Mouse (Mus musculus) liver, adult 2 months (tissue): Measurements from ENCODE around the gene Mettl26. TPM values are rescaled to one million over a fixed set of nuclear protein-coding genes. Genes with fewer than 3 reads are reported as not detected.

Experiments
- DNase-seq: peaks from one replicate; pipeline ENCODE4 v3.0.0-alpha.2; 2011; ENCODE audit warnings: low read depth, low spot score; ENCODE audit errors: extremely low read depth
- H3K27ac ChIP-seq: fragments of 200-500 bp; replicated peaks from 2 replicates; pipeline ENCODE4 v1.5.1; 2012; ENCODE audit warnings: low read depth, mild to moderate bottlenecking, control low read depth, inconsistent platforms, low read length; ENCODE audit not compliant: insufficient read depth
- H3K27me3 ChIP-seq: fragments of 200-500 bp; 2 replicates; pipeline ENCODE4 v1.6.1; 2012; ENCODE audit warnings: mild to moderate bottlenecking, moderate library complexity, low read length, inconsistent platforms; ENCODE audit not compliant: control insufficient read depth, insufficient read depth
- H3K36me3 ChIP-seq: fragments of 200-500 bp; 2 replicates; pipeline ENCODE4 v1.6.1; 2012; ENCODE audit warnings: low read length, inconsistent platforms; ENCODE audit not compliant: control insufficient read depth, insufficient read depth
- H3K4me1 ChIP-seq: fragments of 200-500 bp; 2 replicates; pipeline ENCODE4 v1.6.1; 2011; ENCODE audit warnings: low read length; ENCODE audit not compliant: control insufficient read depth, insufficient read depth
- H3K4me3 ChIP-seq: fragments of 200-500 bp; 2 replicates; pipeline ENCODE4 v1.5.1; 2011; ENCODE audit warnings: low read depth, mild to moderate bottlenecking, control low read depth, low read length, moderate library complexity; ENCODE audit not compliant: insufficient read depth
- H3K79me2 ChIP-seq: fragments of 200-500 bp; 2 replicates; pipeline ENCODE4 v1.6.1; 2012; ENCODE audit warnings: inconsistent platforms, mild to moderate bottlenecking, low read length, moderate library complexity; ENCODE audit not compliant: control insufficient read depth, insufficient read depth
- H3K9ac ChIP-seq: fragments of 200-500 bp; 2 replicates; pipeline ENCODE4 v1.6.1; 2012; ENCODE audit warnings: low read depth, mild to moderate bottlenecking, control low read depth, inconsistent platforms, low read length
- CTCF ChIP-seq: fragments of 200-500 bp; IDR thresholded peaks from 2 replicates; pipeline ENCODE4 v1.5.1; 2011; ENCODE audit warnings: low read depth, low read length, control low read depth
- POLR2A ChIP-seq: fragments of 200-500 bp; IDR thresholded peaks from 2 replicates; pipeline ENCODE4 v1.6.1; 2011; ENCODE audit warnings: low read length, control low read depth; ENCODE audit not compliant: insufficient read depth; ENCODE audit errors: extremely low read depth
- WGBS: fragments of 180-500 bp; shearing (Covaris S2); methylation state at CpG from one replicate; pipeline ENCODE4 v1.1.7; 2018; 5-methylcytosine and 5-hydroxymethylcytosine counted together
- polyA plus RNA-seq: library from polyadenylated mRNA; depleted of rRNA; stranded (reverse); fragments of >200 nt; gene quantifications from 2 replicates; pipeline ENCODE4 v1.2.3, GENCODE M21; 2012; rRNA removed
- total RNA-seq: library from RNA; depleted of rRNA; stranded (reverse); fragments of >200 nt; gene quantifications from 2 replicates; pipeline ENCODE4 v1.2.3, GENCODE M21; 2014; rRNA removed

Mettl26 gene
- total RNA-seq (129 and 131 TPM in 2 replicates), polyA plus RNA-seq (415 and 439 TPM in 2 replicates)

DNA sequence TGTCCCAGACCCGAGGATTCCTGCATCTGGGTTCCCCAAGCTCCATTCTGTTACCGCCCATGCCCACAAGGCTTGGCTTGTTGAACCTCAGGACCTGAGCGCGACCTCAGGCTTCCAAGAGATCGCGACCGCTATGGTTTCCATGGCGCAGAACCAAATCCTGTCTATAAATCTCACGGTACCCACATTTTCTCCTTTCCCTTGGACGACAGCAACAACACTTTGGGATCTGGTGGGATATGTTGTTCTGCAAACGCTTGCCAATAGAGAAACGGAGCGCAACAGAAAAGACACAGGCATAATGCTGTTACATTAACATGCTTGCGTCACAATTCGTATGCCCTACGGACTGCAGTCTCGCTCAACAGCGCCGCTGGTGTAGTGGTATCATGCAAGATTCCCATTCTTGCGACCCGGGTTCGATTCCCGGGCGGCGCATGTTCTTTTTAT lies at the start of gene Mettl26:
Gene Mettl26 (plus strand): TSS at position 354 of the 450 bp plus-strand sequence.
- TF ChIP-seq POLR2A (no peak), CTCF (no peak)
- no peak for DNase-seq
- under 1% methylated on average over 25 of the region's 25 CpGs for WGBS
- Histone ChIP-seq H3K27ac (peak within 1 kb of the TSS; percentile 91), H3K27me3 (no peaks in the 10 kb centered on the region), H3K36me3 (no peaks in the 10 kb centered on the region), H3K9ac (peak within 1 kb of the TSS; percentile 87), H3K79me2 (peaks cover 7% of the 10 kb centered on the region; the same call in 1 of the 2 replicates), H3K4me3 (peak within 1 kb of the TSS; percentile 81), H3K4me1 (peaks cover 8% of the 10 kb centered on the region)

DNA sequence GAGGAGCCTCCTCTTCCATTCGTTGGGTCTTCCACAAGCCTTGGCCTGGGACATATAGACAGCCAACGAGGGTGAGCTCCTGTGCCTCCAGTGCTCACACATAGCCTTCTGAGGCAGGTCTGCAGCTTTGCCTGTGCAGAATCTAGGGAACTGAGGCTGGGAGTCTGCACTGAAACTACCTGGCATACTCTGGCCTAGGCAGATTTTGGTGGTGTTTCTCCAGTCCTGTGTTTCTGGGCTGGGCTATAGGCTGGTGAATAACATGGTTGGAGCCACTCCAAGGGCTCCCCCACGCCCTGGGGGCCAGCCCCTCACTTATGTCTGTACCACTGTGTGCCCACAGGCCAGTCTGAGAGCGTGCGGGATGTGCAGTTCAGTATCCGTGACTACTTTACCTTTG lies 49.6 kb upstream of the Mettl26 start:
- WGBS = 91% methylated on average over 6 of the region's 6 CpGs
- Histone ChIP-seq H3K9ac (no peak overlapping the region), H3K27ac (no peak overlapping the region), H3K4me1 (peaks cover 16% of the 10 kb centered on the region), H3K79me2 (peaks cover 11% of the 10 kb centered on the region), H3K36me3 (0 out of 2 replicates have a peak, but pooled peaks cover 2% of the 10 kb centered on the region), H3K27me3 (no peaks in the 10 kb centered on the region), H3K4me3 (no peak overlapping the region)
- TF ChIP-seq POLR2A (no peak), CTCF (no peak)
- DNase-seq = no peak

DNA sequence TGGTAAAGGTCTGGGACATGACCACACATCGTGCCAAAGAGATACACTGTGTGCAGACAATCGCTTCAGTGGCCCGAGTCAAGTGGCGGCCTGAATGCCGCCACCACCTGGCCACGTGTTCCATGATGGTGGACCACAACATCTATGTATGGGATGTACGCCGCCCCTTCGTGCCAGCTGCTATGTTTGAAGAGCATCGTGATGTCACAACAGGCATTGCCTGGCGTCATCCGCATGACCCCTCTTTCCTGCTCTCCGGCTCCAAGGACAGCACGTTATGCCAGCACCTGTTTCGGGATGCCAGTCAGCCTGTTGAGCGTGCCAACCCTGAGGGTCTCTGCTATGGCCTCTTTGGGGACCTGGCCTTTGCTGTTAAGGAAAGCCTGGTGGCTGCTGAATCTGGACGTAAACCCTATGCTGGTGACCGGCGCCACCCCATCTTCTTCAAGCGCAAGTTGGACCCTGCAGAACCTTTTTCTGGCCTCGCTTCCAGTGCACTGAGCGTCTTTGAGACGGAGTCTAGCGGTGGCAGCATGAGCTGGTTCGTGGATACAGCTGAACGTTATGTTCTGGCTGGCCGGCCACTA lies 48.8 kb upstream of the Mettl26 start:
- H3K27ac ChIP-seq = no peak overlapping the region
- H3K9ac ChIP-seq = no peak overlapping the region
- 0 out of 2 replicates have a peak, but pooled peaks cover 4% of the 10 kb centered on the region for H3K36me3 ChIP-seq
- 97% methylated on average over 27 of the region's 27 CpGs for WGBS
- DNase-seq = no peak
- H3K4me3 ChIP-seq = no peak overlapping the region
- H3K79me2 ChIP-seq = peaks cover 17% of the 10 kb centered on the region
- H3K4me1 ChIP-seq = peaks cover 22% of the 10 kb centered on the region
- H3K27me3 ChIP-seq = no peaks in the 10 kb centered on the region
- TF ChIP-seq POLR2A (no peak), CTCF (no peak)

DNA sequence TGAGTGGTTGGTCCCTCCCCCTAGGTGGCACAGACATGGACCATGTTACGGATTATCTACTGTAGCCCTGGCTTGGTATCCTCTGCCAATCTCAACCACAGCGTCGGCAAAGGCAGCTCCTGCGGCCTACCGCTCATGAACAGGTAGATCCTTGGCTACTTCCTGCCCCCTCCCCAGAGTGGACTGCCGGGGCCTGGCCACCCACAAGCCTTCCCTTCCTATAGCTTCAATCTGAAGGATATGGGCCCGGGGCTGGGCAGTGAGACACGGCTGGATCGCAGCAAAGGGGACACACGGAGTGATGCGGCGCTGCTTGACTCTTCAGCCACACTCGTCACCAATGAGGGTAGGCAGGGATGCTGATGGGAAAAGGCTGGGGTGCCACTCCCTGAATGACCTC lies 47.9 kb upstream of the Mettl26 start:
- H3K27me3 ChIP-seq = no peaks in the 10 kb centered on the region
- TF ChIP-seq CTCF (no peak), POLR2A (no peak)
- no peak for DNase-seq
- 0 out of 2 replicates have a peak, but pooled peaks cover 4% of the 10 kb centered on the region for H3K36me3 ChIP-seq
- H3K9ac ChIP-seq = no peak overlapping the region
- H3K4me1 ChIP-seq = peaks cover 31% of the 10 kb centered on the region
- WGBS = 96% methylated on average over 13 of the region's 13 CpGs
- no peak overlapping the region for H3K27ac ChIP-seq
- peaks cover 25% of the 10 kb centered on the region for H3K79me2 ChIP-seq
- no peak overlapping the region for H3K4me3 ChIP-seq

DNA sequence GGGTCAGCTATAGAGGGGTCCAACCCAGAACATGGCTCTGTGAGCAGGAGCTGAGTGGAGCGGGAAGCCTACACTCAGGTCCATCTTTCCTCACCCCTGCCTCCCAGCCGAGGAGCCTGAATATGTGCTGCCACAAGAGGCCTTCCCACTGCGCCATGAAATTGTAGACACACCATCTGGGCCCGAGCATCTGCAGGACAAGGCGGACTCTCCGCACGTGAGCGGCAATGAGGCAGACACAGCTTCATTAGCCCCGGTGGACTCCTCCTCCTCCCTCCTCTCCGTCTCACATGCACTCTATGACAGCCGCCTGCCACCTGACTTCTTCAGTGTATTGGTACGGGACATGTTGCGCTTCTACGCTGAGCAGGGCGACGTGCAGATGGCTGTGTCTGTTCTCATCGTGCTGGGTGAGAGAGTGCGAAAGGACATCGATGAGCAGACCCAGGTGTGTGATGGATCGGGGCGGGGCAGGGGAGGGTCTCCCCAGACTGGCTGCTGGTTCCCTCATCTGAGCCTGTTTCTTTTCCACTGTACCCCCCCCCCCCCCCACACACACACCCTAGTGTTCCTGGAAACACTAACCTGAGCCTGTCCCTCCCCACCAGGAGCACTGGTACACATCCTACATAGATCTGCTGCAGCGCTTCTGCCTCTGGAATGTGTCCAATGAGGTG lies 47.2 kb upstream of the Mettl26 start:
- H3K9ac ChIP-seq = no peak overlapping the region
- TF ChIP-seq CTCF (no peak), POLR2A (no peak)
- no peak overlapping the region for H3K4me3 ChIP-seq
- H3K27me3 ChIP-seq = no peaks in the 10 kb centered on the region
- WGBS = 94% methylated on average over 22 of the region's 22 CpGs
- H3K36me3 ChIP-seq = 0 out of 2 replicates have a peak, but pooled peaks cover 4% of the 10 kb centered on the region
- peaks cover 31% of the 10 kb centered on the region for H3K4me1 ChIP-seq
- H3K27ac ChIP-seq = no peak overlapping the region
- DNase-seq = no peak
- H3K79me2 ChIP-seq = peaks cover 25% of the 10 kb centered on the region

DNA sequence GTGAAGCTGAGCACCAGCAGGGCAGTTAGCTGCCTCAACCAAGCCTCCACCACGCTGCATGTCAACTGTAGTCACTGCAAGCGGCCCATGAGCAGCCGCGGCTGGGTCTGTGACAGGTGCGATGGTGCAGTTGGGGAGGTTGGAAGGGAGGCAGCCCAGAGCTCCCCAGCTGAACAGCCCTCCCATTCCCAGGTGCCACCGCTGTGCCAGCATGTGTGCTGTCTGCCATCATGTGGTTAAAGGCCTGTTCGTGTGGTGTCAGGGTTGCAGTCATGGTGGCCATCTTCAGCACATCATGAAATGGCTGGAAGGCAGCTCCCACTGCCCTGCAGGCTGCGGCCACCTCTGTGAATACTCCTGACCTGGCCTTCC lies 46.7 kb upstream of the Mettl26 start:
- Histone ChIP-seq H3K9ac (no peak overlapping the region), H3K27ac (no peak overlapping the region), H3K79me2 (peaks cover 25% of the 10 kb centered on the region), H3K27me3 (no peaks in the 10 kb centered on the region), H3K36me3 (0 out of 2 replicates have a peak, but pooled peaks cover 4% of the 10 kb centered on the region), H3K4me3 (no peak overlapping the region), H3K4me1 (peaks cover 31% of the 10 kb centered on the region)
- no peak for DNase-seq
- WGBS = 90% methylated on average over 8 of the region's 8 CpGs
- no peak for TF ChIP-seq CTCF
- no peak for TF ChIP-seq POLR2A
